Mouse (Mus musculus) forebrain, postnatal 0 days (tissue): Measurements from ENCODE around the gene Abhd6. TPM values are rescaled to one million over a fixed set of nuclear protein-coding genes. Genes with fewer than 3 reads are reported as not detected.

Source experiments
- ATAC-seq: fragments of 200-750 bp; cut with Nextera tagmentation; 2 replicates; pipeline ENCODE4 v1.8.0; 2017; ENCODE audit warnings: mild to moderate bottlenecking, moderate library complexity
- DNase-seq: peaks from one replicate; pipeline ENCODE4 v3.0.0-alpha.2; 2015
- H3K27ac ChIP-seq: fragments of 300-500 bp; sonication (generic); 2 replicates; pipeline ENCODE4 v1.5.1; 2014; ENCODE audit warnings: low read depth, mild to moderate bottlenecking, antibody characterized with exemption, low read length, moderate library complexity, mixed read lengths
- H3K27me3 ChIP-seq: fragments of 300-500 bp; sonication (generic); 2 replicates; pipeline ENCODE4 v1.6.1; 2014; ENCODE audit warnings: mild to moderate bottlenecking, low read length, mixed read lengths; ENCODE audit not compliant: insufficient read depth
- H3K36me3 ChIP-seq: fragments of 300-500 bp; sonication (generic); 2 replicates; pipeline ENCODE4 v1.6.1; 2014; ENCODE audit warnings: mild to moderate bottlenecking, moderate library complexity; ENCODE audit not compliant: insufficient read depth
- H3K4me1 ChIP-seq: fragments of 300-500 bp; sonication (generic); 2 replicates; pipeline ENCODE4 v1.6.1; 2014; ENCODE audit warnings: antibody characterized with exemption; ENCODE audit not compliant: insufficient read depth
- H3K4me2 ChIP-seq: fragments of 300-500 bp; sonication (generic); 2 replicates; pipeline ENCODE4 v1.6.1; 2014; ENCODE audit warnings: low read depth, mild to moderate bottlenecking, moderate library complexity
- H3K4me3 ChIP-seq: fragments of 300-500 bp; sonication (generic); 2 replicates; pipeline ENCODE4 v1.5.1; 2014; ENCODE audit warnings: low read depth, low read length, mixed read lengths
- H3K9ac ChIP-seq: fragments of 300-500 bp; sonication (generic); 2 replicates; pipeline ENCODE4 v1.6.1; 2014; ENCODE audit warnings: mild to moderate bottlenecking
- H3K9me3 ChIP-seq: fragments of 300-500 bp; sonication (generic); 2 replicates; pipeline ENCODE4 v1.6.1; 2016; ENCODE audit warnings: low read length
- CTCF ChIP-seq: sonication (generic); IDR thresholded peaks from 2 replicates; pipeline ENCODE4 v1.5.1; 2016; ENCODE audit warnings: antibody characterized with exemption, control low read depth, low read depth
- WGBS: fragments of 180-500 bp; shearing (Covaris S2); extraction: QIAGEN DNeasy Blood & Tissue Kit; methylation state at CpG from one replicate; pipeline ENCODE4 v1.1.7; 2014; 5-methylcytosine and 5-hydroxymethylcytosine counted together
- polyA plus RNA-seq: library from polyadenylated mRNA; unstranded; fragments of >200 nt; fragmentation: Nextera tagmentation; extraction: Ambion mirVana; gene quantifications from 2 replicates; pipeline ENCODE4 v1.2.1, GENCODE M21; 2015
- total RNA-seq: library from RNA; depleted of rRNA; stranded (reverse); fragments of >200 nt; gene quantifications from 2 replicates; pipeline ENCODE4 v1.2.3, GENCODE M21; 2014

Gene Abhd6
- total and polyA plus RNA-seq, 2 experiments from 2014 or later: 8.0 to 36.2 TPM

DNA sequence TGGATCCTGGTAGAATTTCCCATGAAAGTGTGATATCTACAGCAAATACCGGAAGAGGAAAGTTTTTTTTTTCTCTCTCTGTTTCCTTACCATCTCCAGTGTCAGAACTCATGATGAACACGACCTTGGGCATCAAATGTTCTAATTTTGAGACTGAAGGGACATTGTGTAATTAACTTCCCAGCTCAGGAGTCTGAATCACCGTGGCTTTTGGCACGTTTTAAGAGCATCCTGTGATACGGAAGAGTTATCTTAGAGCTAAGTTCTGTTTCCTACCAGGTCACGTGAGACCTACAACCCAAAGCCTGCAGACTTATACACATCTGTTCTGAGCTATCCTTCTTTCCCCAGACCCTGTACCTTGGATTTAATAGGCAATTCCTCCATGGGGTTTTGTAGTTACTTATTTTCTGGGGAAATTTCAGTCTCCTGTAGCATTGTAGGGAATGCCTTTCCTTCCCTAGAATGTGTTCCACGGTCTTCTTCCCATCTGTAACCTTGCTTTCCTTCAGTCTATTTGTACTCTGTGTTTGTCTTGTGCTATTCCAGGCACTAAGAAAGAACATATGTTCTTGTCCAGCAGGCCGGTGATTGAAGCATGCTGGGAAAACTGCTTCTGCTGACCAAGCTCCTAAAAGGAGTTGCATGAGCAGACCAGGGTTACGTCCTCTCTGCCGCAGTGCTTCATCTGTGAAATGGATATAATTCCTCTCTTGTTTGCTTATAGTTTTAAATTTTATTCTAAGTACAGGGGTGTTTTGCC, 24.2 kb downstream of the Abhd6 start:
- H3K4me1 ChIP-seq: no peaks in the 10 kb centered on the region
- H3K4me3 ChIP-seq: no peak overlapping the region
- DNase-seq (no peak), ATAC-seq (no peak)
- no peaks in the 10 kb centered on the region for H3K36me3 ChIP-seq
- H3K27me3 ChIP-seq: no peaks in the 10 kb centered on the region
- no peak for TF ChIP-seq CTCF
- 83% methylated on average over 10 of the region's 10 CpGs for WGBS
- no peaks in the 10 kb centered on the region for H3K9me3 ChIP-seq
- H3K27ac ChIP-seq: no peak overlapping the region
- no peak overlapping the region for H3K9ac ChIP-seq
- H3K4me2 ChIP-seq: no peak overlapping the region

DNA sequence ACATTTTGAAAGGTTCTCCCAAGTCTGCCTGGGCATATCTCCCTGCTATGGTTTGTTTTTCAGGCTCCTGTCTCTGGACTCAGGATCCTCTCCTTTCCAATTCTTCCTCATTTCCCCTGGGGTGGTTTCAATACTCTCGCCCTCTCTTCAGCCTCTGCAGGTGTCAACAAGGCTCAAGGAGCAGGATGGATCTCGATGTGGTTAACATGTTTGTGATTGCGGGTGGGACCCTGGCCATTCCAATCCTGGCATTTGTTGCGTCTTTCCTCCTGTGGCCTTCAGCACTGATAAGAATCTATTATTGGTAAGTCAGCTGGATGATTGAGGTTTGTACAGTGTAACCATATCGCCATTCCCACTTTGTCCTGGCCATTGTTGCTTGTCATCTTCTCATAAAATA, 25.4 kb downstream of the Abhd6 start:
- Histone ChIP-seq H3K9ac (no peak overlapping the region), H3K36me3 (no peaks in the 10 kb centered on the region), H3K9me3 (no peaks in the 10 kb centered on the region), H3K4me3 (no peak overlapping the region), H3K27ac (no peak overlapping the region), H3K4me1 (no peaks in the 10 kb centered on the region), H3K4me2 (no peak overlapping the region), H3K27me3 (no peaks in the 10 kb centered on the region)
- DNase-seq (no peak), ATAC-seq (no peak)
- WGBS: 95% methylated on average over 5 of the region's 5 CpGs
- TF ChIP-seq CTCF: no peak

DNA sequence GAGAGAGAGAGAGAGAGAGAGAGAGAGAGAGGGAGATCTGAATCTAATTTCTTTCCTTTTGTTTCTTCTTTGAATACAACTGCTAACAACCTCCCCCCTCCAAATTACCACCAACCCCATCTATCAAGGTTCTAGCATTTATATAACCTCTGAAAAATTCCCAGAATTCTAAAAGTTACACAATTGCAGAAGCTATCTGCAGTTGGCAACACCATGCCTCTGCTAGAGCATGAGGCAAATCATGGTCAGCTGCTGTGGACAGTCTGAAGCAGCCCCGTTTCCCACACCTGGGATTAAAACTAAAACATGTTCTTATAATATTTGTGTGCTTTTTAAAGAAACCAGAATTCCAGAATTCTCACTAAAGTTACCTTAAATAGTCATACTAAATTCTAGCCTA, 27.1 kb downstream of the Abhd6 start:
- DNase-seq: no peak
- whole genome bisulfite sequencing: 86% methylated on average over 1 of the region's 1 CpGs
- H3K27ac ChIP-seq: no peak overlapping the region
- H3K27me3 ChIP-seq: no peaks in the 10 kb centered on the region
- H3K36me3 ChIP-seq: no peaks in the 10 kb centered on the region
- no peak overlapping the region for H3K9ac ChIP-seq
- H3K4me3 ChIP-seq: no peak overlapping the region
- no peak for ATAC-seq
- no peaks in the 10 kb centered on the region for H3K4me1 ChIP-seq
- H3K4me2 ChIP-seq: no peak overlapping the region
- no peak for TF ChIP-seq CTCF
- no peaks in the 10 kb centered on the region for H3K9me3 ChIP-seq

DNA sequence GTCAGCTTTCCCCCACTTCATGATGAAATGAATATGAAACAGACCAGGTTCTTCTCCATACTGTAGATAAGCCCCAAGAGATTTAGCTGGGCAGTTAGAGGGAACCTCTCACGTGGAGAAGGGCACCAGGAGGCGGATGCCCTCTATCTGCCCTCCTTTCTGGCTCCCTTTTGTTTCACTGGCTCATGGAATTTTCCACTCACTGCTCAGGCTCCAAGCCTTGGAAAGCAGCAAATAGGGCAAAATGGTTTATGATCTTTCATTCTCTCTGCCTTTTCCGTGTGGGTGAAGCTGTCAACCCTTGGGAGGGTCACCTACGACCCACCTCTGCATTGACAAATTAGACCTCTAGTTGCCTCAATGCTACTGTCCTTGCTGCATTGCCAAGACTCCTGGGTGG, 27.8 kb downstream of the Abhd6 start:
- no peak overlapping the region for H3K4me3 ChIP-seq
- no peak overlapping the region for H3K9ac ChIP-seq
- no peaks in the 10 kb centered on the region for H3K4me1 ChIP-seq
- H3K27ac ChIP-seq: no peak overlapping the region
- H3K27me3 ChIP-seq: no peaks in the 10 kb centered on the region
- H3K36me3 ChIP-seq: no peaks in the 10 kb centered on the region
- no peak overlapping the region for H3K4me2 ChIP-seq
- ATAC-seq: no peak
- TF ChIP-seq CTCF: no peak
- WGBS: 55% methylated on average over 4 of the region's 4 CpGs
- no peak for DNase-seq
- no peaks in the 10 kb centered on the region for H3K9me3 ChIP-seq

DNA sequence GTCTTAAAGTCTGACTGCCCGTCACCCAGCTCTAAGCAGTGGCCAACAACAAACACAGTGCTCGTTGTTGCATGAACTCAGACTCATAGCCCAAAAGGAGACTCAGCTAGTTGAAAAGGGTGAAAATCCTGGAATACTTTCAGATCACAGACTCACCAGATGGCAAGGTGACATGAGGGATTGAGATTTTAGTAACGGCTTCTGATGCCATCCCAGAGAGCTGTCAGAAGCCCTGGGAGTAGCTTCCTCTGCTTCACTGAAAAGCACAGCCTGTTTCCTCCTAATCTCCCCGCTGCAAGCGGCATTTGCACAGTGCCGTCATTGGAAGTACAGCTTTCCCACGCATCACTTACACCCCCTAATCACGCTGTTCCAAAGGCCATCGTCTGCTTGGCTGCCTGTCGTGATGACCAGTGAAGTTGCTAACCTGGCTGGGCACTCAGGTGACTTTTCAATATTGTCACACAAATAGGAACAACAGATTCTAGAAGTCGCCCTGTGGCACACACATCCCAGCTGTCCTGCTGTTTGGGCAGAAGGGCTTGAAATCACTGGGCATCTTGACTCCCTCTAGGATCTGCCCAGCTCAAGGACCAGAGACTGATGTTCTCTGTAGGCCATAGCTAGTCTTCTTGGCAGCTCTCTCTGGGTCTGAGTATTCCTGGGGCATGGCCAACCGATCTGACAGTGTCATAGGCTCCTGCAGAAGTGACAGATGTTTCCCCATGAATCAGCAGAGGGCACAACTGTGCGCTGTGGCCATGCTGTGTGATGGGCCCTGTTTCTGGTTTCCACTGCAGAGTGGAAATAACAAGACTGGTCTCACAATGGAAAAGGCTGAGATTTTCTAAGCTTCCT, 29.6 kb downstream of the Abhd6 start:
- Histone ChIP-seq H3K27me3 (no peaks in the 10 kb centered on the region), H3K4me3 (no peak overlapping the region), H3K9me3 (no peaks in the 10 kb centered on the region), H3K9ac (no peak overlapping the region), H3K36me3 (no peaks in the 10 kb centered on the region), H3K27ac (no peak overlapping the region), H3K4me1 (no peaks in the 10 kb centered on the region), H3K4me2 (no peak overlapping the region)
- peak; percentile 78 for ATAC-seq
- WGBS: 49% methylated on average over 13 of the region's 13 CpGs
- TF ChIP-seq CTCF: no peak
- peak; percentile 32 for DNase-seq

DNA sequence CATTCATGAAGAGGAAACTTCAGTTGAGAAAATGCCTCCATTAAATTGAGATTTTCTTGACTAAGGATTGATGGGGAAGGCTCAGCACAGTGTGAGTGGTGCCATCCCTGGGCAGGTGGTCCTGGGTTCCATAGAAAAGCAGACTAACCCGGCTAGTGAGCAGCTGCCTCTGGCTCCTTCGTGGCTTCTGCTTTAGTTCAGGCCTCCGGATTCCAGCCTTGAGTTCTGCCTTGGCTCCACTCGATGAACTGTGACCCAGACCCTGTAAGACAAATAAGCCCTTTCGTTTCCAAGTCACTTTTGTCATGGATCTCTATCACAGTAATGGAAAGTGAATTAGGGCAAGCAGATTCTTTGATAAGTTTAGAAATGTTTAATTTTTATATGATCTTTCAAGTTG, 31.9 kb downstream of the Abhd6 start:
- H3K9me3 ChIP-seq: no peaks in the 10 kb centered on the region
- no peak overlapping the region for H3K27ac ChIP-seq
- no peaks in the 10 kb centered on the region for H3K27me3 ChIP-seq
- no peaks in the 10 kb centered on the region for H3K36me3 ChIP-seq
- no peak overlapping the region for H3K9ac ChIP-seq
- no peak for DNase-seq
- ATAC-seq: no peak
- 80% methylated on average over 5 of the region's 5 CpGs for WGBS
- no peak for TF ChIP-seq CTCF
- H3K4me1 ChIP-seq: no peaks in the 10 kb centered on the region
- H3K4me2 ChIP-seq: no peak overlapping the region
- H3K4me3 ChIP-seq: no peak overlapping the region

DNA sequence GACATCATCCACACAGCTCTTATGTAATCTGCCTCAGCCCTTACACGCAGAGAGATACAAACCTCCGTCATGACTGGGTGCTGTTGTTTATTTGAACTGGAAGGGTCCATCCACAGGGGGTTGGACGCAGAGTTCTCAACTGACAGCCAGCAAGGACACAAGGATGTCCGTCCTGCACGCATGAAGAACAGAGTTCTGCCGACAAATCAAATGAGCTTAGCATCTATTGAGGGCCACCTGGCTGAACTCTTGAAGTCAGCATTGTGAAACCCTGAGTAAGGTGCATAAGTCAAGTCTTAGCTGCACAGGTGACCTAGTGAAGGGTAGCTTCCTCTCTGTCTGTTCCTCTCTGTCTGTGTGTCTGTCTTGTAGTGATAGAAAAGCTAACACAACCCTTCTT, 33.2 kb downstream of the Abhd6 start:
- no peak for TF ChIP-seq CTCF
- Histone ChIP-seq H3K9me3 (no peaks in the 10 kb centered on the region), H3K27ac (no peak overlapping the region), H3K4me3 (no peak overlapping the region), H3K9ac (no peak overlapping the region), H3K4me1 (no peaks in the 10 kb centered on the region), H3K27me3 (no peaks in the 10 kb centered on the region), H3K4me2 (no peak overlapping the region), H3K36me3 (0 out of 2 replicates have a peak, but pooled peaks cover 7% of the 10 kb centered on the region)
- ATAC-seq: no peak
- DNase-seq: no peak
- WGBS: 91% methylated on average over 6 of the region's 6 CpGs
